Mouse (Mus musculus) brain, embryonic 14.5 days (tissue): ENCODE results near the gene Stx17.

Source experiments
- CTCF ChIP-seq: fragments of 200-500 bp; IDR thresholded peaks from 2 replicates; pipeline ENCODE4 v1.5.1; 2012; ENCODE audit warnings: inconsistent platforms, mild to moderate bottlenecking, moderate library complexity, borderline replicate concordance; ENCODE audit not compliant: insufficient read depth, insufficient read length; ENCODE audit errors: extremely low read depth
- POLR2A ChIP-seq: fragments of 200-500 bp; IDR thresholded peaks from 2 replicates; pipeline ENCODE4 v1.6.1; 2012; ENCODE audit warnings: mild to moderate bottlenecking, inconsistent platforms, borderline replicate concordance; ENCODE audit not compliant: poor library complexity, insufficient read depth, insufficient read length, severe bottlenecking; ENCODE audit errors: extremely low read depth

DNA sequence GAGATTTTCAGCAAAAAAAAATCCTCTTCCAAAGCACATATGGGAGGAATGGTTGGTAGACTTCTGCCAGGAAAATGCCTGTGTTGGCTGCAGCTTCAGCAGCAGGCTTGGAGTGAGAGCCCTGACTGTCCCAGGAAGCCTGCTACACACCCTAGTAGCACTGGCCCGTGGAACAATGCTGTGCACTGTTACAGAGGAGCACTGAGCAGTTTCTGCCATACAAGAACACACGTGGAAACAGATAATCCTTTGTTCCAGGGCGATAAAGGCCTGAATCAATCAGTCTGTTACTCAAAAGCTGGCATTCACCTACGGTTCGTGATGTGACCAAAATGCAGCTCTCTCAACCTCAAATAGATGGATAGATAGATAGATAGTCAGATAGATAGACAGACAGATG lies 19.3 kb upstream of the Stx17 start:
- TF ChIP-seq POLR2A (no peak), CTCF (no peak)
